Mouse (Mus musculus) Patski (cell line): ENCODE measurements around the gene Crb1. TPM values are rescaled to one million over a fixed set of nuclear protein-coding genes. Genes with fewer than 3 reads are reported as not detected.

Source experiments
- ATAC-seq: fragments of 100-300 bp; one replicate; pipeline ENCODE4 v1.8.0; 2021
- CTCF ChIA-PET: fragments of 350-600 bp; sonication (Branson Sonifier 250); formaldehyde crosslinking; loops from one replicate; lab custom pipeline; 2022; ENCODE audit warnings: inconsistent platforms; lab: Charles Lee
- POLR2A ChIA-PET: fragments of 350-600 bp; sonication (Branson Sonifier 250); formaldehyde crosslinking; loops from one replicate; lab custom pipeline; 2022; ENCODE audit warnings: antibody characterized with exemption, inconsistent platforms; lab: Charles Lee
- DNase-seq: peaks from one replicate; pipeline ENCODE4 v3.0.0-alpha.2; 2011; ENCODE audit warnings: low read depth, low spot score
- H3K27me3 ChIP-seq: fragments of 371-371 bp; one replicate; pipeline ENCODE4 v1.5.1; 2021
- CTCF ChIP-seq: fragments of 100-300 bp; IDR thresholded peaks from one replicate; pipeline ENCODE4 v1.5.1; 2021
- in situ Hi-C: fragments of 300-500 bp; cut with MboI; formaldehyde crosslinking; loops from 3 replicates; pipeline ENCODE4 v1.11.1; 2018; ENCODE audit warnings: low pct_unique_long_range_greater_than_20kb, mixed read lengths
- polyA plus RNA-seq: library from polyadenylated mRNA; unstranded; gene quantifications from one replicate; pipeline ENCODE4 v1.2.3, GENCODE M21; 2021

Crb1 gene
- polyA plus RNA-seq, 1 experiment from 2014 or later, result 0.06 TPM

DNA sequence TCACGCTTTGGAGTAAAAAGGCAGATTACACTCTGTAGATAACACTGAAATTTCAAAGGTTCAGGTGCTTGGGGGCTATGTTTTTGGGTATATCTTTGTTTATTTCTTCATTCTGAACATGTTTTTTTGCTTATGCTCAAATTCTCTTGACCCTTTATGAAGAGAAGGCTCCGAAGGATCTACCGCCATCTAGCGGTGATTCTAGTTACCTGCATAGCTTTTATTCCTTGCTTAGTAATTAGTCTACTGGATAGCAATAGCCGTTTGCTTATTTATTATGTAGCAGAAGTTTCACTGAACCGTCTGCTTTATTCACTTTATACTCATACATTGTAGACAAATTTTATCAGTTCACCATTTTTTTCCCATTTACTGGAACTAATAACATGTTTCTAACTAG lies 109.1 kb downstream of the Crb1 start:
- CTCF ChIA-PET, result interaction anchor here (0.7 to 2.1 kb wide), 6 partner anchors 10 to 112 kb away, joined by 3 to 4 read pairs (median 3); no protein-coding TSS in a partner anchor
- peak; percentile 22 for DNase-seq
- in situ Hi-C loops, result loop anchor here (10.0 kb wide), 2 partner anchors 433 to 943 kb away; no protein-coding TSS in a partner anchor
- peak; percentile 39 for ATAC-seq
- POLR2A ChIA-PET, result no interaction called here
- H3K27me3 ChIP-seq, result peaks cover 46% of the 10 kb centered on the region
- peak; percentile 61 for TF ChIP-seq CTCF

DNA sequence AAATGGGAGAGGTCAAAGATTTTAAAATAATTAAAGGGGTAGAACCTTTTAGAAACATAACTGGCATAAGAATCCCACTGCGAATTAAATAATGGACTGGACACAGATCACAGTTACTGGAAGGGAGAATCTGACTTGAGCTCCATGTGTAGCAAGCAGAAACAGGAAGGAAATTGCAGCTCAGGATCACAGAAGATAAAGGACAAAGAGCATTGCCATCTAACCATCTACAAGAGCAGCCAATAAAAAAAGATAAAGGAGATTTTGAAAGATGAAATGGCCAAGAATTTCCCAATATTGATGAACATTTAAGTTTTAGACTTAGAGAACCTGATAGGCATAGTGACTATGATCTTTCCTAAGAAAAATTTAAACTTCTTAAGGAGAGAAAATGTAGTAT lies 112.7 kb downstream of the Crb1 start:
- in situ Hi-C loops, result loop anchor here (10.0 kb wide), 2 partner anchors 429 to 939 kb away; no protein-coding TSS in a partner anchor
- no peak for TF ChIP-seq CTCF

DNA sequence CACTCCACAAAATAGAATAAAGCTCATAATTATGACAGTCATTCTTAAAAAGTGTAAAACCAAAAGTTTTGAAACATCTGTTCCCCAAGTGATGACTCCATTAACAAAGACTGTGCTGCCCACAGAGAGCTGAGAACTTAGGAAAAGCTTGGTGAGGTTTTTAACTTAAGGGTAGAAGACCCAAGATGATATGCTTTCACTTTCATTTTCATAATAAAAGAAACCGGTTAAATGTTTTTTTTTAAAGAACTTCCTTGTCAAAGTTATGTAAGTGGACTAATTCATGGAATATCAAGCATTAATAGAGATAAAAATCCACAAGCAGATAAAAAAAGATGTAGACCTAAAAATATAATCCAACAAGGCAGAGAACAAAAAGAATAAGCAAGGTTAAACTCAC lies 113.7 kb downstream of the Crb1 start:
- POLR2A ChIA-PET, result no interaction called here
- peaks cover 43% of the 10 kb centered on the region for H3K27me3 ChIP-seq
- no peak for TF ChIP-seq CTCF
- CTCF ChIA-PET, result interaction anchor here (1.5 kb wide), 1 partner anchor 23 kb away, joined by 3 read pairs; no protein-coding TSS in a partner anchor
- no peak for ATAC-seq
- in situ Hi-C loops, result loop anchor here (10.0 kb wide), 2 partner anchors 428 to 938 kb away; no protein-coding TSS in a partner anchor
- no peak for DNase-seq

More for the DNA sequence above, 112.7 kb downstream of the Crb1 start:
- ChIA-PET POLR2A (no interaction called here), CTCF (no interaction called here)
- DNase-seq, result no peak
- ATAC-seq, result no peak
- H3K27me3 ChIP-seq, result peaks cover 45% of the 10 kb centered on the region

DNA sequence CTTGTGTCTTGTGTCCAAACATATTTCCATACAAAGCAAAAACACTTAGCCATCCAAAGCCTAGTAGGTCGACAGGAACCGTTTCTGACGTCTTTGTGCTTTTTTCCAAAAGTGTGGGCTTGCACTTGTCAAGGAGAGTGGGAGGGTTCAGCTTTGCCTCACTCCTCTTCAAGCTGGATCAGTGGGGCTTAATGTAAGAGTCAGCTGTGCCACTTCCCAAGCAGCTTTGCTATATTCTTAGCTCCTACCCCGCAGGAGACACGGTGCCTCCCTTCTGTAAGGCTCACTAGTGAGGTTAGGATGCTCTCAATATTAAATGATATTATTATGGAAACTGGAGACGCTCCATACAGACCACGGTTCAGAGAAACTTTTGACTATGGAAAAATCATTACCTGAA lies 121.3 kb downstream of the Crb1 start:
- CTCF ChIA-PET, result no interaction called here
- POLR2A ChIA-PET, result no interaction called here
- peaks cover 30% of the 10 kb centered on the region for H3K27me3 ChIP-seq
- ATAC-seq, result no peak
- in situ Hi-C loops, result no loop called here
- TF ChIP-seq CTCF, result no peak
- no peak for DNase-seq

DNA sequence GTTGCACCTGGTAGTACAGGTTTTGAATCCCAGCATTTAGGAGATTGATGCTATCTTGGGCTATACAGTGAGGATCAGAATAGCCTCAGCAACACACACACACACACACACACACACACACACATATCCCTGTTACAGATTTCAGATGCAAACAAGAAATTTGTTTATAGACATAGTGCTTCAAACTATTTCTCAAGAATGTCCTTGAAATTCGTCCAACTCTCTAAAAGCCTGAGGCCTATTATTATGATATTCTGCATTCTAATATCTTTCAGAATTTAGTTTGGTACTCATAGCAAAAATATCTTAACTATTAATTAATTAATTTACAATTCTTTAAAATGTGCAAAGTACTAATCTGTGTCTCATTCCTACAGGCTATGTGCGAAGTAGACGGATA lies 124.9 kb downstream of the Crb1 start:
- CTCF ChIA-PET, result no interaction called here
- POLR2A ChIA-PET, result no interaction called here
- no peak for ATAC-seq
- in situ Hi-C loops, result no loop called here
- no peak for TF ChIP-seq CTCF
- H3K27me3 ChIP-seq, result peaks cover 35% of the 10 kb centered on the region
- no peak for DNase-seq

DNA sequence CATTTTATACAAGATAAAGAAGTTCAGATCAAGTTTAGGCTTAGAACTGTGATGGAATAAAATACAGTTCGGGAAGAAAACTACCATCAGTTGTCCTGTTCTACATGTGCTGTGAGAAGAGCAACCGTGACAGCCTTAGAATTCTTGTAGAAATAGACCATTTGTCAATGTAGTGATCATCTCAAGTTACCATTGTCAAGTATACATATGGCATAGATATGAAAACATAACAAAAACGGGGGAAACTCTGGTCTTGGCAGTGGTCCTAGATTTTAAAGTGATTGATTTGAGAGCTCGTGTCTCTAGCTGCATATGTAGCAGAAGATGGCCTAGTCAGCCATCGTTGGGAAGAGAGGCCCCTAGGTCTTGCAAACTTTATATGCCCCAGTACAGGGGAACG lies 127.7 kb downstream of the Crb1 start:
- DNase-seq, result no peak

DNA sequence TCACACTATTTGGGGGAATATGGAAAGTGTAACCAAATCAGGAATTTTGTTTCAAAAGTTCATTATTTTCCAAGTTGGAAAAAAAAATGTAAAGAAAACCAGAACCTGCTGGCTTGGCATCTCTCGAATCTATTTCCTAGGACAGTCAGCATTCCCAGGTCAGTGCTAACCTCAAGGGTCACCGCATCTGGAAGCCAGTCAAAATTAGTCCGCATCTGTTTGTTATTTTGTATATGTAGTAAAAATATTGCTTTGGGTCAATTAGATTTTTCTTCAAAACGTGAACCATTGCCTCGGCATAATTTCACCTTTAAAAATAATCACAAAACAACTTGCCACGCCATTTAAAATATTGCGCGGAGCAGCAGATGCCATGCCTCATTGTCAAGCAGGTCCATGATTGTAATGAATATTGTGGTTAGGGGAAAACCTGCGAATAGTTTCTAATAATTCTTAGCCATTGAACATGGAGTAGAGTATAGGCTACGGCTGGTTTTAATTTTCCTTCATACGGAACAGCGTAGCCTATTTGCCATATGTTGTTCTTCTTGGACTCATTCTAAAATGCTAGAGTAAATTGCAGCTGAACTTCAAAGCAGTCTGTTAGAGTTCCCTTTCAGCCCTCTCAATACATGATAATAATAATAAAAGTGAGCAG lies 130.0 kb downstream of the Crb1 start:
- ATAC-seq (no peak), DNase-seq (no peak)
- CTCF ChIA-PET, result no interaction called here
- H3K27me3 ChIP-seq, result peaks cover 52% of the 10 kb centered on the region
- POLR2A ChIA-PET, result no interaction called here
- in situ Hi-C loops, result no loop called here
- TF ChIP-seq CTCF, result no peak

More for the DNA sequence above, 127.7 kb downstream of the Crb1 start:
- ATAC-seq, result no peak
- no peak for TF ChIP-seq CTCF
- in situ Hi-C loops, result no loop called here
- ChIA-PET CTCF (no interaction called here), POLR2A (no interaction called here)
- peaks cover 42% of the 10 kb centered on the region for H3K27me3 ChIP-seq

DNA sequence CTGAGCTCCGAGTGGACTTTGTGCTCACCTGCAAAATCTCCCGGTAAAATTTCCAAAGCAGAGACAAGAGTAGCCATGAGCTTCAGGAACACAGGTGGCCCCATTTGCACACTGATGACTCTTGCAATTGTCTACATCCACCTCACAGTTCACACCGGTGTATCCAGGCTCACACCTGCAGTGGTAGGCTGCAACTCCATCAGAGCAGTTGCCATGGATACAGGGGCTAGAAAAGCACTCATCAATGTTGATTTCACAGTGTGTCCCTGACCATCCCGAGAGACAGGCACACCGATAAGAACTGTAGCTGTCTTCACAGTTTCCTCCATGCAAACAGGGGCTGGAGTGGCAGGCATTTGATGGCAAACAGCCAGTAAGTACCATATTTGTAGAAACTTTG lies 140.1 kb downstream of the Crb1 start:
- DNase-seq, result no peak
- ChIA-PET POLR2A (no interaction called here), CTCF (no interaction called here)
- no peak for ATAC-seq
- peaks cover 70% of the 10 kb centered on the region for H3K27me3 ChIP-seq
- no peak for TF ChIP-seq CTCF
- in situ Hi-C loops, result no loop called here

DNA sequence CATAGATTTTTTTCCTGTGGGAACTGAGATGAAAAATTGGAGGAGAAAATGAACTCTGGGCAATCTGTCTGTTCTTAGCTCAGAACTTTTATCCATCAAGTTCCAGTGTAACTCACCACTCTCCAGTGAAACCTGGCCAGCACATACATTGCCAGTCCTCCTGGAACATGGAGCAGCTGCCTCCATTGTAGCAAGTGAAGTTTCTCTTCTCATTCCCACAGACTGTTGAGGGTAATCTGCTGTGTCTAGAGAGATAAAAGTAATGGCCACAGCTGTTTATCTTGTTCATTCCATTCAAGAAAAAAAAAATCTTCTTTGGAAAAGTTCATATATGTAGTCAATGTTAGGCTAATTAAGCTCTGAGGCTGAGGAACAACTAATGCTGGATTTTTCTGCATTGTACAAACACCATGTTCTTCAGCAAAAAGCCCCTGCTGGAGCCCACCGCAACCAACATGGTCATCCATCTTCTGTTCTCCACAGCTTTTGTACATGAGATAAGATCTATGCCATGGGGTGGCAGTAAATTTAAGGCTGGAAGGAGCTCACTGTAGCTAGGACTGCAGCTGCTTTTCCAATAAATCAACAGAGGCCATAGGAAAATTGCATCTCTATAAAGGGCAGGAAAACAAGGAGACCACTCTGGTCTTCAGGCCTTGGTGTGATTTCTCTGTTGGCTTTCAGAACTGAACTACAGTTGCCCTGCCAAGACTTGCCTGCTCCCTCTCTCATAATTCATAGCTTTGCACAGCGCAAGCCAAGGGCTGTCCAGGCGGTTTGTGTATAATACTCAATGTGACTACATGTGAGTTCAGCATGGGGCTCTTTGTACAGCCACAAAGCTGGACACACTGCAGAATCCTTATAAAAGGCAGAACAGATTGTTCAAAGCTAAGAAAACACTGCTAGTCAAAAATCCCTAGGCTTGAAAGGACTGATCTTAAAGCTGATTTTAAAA lies 142.0 kb downstream of the Crb1 start:
- in situ Hi-C loops, result no loop called here
- CTCF ChIA-PET, result interaction anchor here (1.3 to 1.5 kb wide), 2 partner anchors 12 to 22 kb away, joined by 3 to 4 read pairs; no protein-coding TSS in a partner anchor
- ATAC-seq (no peak), DNase-seq (no peak)
- TF ChIP-seq CTCF, result no peak
- peaks cover 66% of the 10 kb centered on the region for H3K27me3 ChIP-seq
- POLR2A ChIA-PET, result no interaction called here

DNA sequence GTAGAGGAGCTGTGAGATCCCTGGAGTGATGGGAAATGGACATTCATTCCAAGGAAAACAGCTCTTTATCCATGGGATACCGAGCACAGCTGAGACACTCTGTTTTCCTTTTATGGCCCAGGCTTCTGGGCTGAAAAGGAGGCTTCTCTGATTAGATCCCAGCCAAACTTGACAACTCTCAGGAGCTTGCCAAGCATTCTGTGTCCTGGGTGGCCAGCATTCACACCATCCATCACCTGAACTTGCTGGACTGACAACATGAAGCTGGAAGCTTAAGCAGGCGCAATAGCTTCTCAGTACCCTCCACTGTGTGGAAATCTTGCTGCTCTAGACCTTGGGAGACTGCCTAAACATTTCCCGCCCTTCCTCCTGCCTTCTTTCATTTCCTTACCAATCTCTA lies 144.3 kb downstream of the Crb1 start:
- ATAC-seq (no peak), DNase-seq (no peak)
- ChIA-PET POLR2A (interaction anchor here (0.6 kb wide), 1 partner anchor 37 kb away, joined by 3 read pairs; no protein-coding TSS in a partner anchor), CTCF (no interaction called here)
- in situ Hi-C loops, result no loop called here
- no peak for TF ChIP-seq CTCF
- H3K27me3 ChIP-seq, result peaks cover 62% of the 10 kb centered on the region
